Mouse (Mus musculus) MEL-GATA-1-ER (cell line): ENCODE data around the gene Tnik.
A peak's percentile ranks its signal among the peaks of the same experiment; 100 is the strongest.

Experiments used
- DNase-seq: peaks from one replicate; pipeline ENCODE4 v3.0.0-alpha.2; 2012; ENCODE audit warnings: low read depth; ENCODE audit errors: extremely low read depth

The Tnik gene

GRCm38 (mm10) chr3:28699601-28700000, 436.6 kb downstream of the Tnik start:
- no peak for DNase-seq

DNA sequence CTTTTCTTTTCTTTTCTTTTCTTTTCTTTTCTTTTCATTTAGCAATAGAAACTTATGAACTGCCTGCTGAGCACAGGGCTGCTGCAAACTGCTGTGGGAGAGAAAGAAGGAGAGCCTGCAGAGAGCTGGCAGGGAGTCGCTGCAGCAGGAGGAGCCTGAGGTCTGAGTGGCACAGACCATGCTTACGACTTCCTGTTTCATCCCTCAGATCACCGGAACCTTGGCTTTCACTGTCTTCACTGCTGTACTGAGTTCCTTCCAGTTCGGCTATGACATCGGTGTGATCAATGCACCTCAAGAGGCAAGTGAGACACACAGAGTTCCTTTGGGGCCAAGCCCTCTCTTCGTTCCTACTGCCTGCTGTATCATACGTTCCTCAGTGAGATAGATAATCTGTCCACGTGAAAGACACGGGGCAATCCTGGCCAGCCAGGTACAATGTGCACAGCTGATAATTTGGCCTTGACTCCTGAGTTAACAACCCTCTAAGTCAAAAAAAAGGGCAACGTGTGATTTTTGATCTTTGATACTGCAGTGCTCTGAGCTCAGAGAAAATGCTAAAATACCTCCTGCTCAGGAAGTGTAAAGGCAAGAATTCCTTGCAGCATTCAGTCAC, 442.6 kb downstream of the Tnik start:
- DNase-seq = peak; percentile 16

- no peak for DNase-seq
These were observed 443.7 kb downstream of the Tnik start for GRCm38 (mm10) chr3:28706736-28707135.

DNA sequence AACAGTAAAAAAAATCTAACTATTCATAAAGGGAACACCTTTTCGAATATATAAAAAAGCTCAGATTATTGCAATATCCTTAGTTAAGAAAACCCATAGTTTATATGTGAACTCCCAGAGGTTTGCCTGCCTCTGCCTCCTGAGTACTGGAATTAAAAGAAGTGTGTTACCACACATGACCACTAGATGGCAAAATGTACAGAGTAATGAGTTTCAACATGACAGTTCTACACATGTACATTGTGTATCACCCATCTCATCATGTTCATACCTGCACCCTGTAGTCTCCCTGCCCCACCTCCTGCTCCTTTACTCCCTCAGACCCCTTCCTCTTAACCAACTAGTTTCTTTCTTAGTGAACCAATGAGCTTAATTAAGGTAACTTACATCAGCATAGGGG, 446.7 kb downstream of the Tnik start:
- peak; percentile 30 for DNase-seq

DNA sequence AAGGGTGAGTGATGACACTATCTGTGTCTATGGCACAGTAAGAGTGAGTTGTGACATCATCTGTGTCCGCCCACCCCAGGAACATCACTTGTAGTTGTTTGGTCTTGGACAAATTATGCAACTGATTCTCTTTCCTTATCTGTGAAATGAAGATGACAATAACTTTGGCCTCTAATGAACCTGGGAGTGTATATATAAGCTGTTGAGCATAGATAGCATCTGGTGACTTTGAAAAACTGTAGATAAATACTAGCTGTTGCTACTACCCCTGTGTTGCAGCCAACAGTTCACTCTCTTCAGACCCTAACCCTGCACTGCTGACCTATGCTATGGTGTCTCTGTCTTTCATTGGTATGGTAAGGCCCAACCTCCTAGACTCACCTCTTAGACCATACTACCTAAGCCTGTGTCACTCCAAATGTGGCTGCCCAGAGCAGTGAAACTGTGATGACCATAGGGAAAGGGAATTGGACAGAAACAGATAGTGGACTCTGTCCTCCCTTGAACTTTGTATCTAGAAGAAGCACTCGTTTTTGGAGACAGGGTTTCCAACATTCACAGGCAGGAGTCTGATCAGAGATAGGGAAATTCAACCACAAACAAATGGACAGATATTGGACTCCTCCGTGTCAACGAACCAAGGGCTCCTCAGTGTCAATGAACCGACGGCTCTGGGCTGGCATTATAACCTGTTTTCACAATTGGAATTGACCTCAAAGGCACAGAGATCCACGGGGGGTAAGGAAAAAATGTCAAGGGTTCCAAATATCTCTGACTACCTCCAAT, 451.1 kb downstream of the Tnik start:
- no peak for DNase-seq

GRCm38 (mm10) chr3:28718521-28718920, 455.5 kb downstream of the Tnik start:
- DNase-seq = no peak

DNA sequence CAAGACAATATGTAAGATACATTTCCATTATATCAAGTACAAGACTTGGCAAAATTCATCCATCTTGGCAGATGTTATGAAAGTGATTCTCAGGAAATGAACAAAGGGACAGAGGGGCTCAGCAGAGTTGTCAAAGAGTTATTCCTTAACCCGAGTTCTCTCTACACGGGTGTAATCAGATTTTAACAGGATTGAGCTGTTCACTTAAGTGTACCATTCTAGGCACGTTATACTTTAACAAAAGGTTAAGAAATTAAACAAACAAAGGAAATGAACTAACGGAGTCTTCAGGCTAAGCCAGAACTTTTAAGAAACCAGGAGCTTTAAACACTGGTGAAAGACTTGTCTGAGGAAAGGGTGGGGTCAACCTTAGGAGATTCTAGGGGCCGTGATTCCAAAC, 458.2 kb downstream of the Tnik start:
- no peak for DNase-seq

DNA sequence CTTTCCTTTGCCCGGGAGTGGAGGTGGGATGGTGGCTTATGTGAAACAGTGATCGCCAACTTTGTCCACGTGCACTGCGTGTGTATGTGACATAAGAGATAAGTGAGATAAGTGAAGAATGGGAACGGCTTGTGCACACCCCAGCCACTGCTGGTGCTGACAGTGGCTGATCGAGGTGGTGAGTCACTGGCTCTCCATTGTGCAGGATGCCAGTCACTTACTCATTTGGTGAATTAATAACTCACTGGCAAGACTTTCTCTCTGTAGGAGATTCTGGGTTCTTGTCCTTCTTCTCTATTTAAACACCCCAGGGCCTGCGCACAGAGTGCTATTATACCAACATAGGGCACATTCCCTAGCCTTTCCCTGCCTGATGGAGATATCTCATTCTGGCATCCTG, 458.8 kb downstream of the Tnik start:
- no peak for DNase-seq

- DNase-seq = no peak
These were observed 459.5 kb downstream of the Tnik start for GRCm38 (mm10) chr3:28722531-28722930.

DNA sequence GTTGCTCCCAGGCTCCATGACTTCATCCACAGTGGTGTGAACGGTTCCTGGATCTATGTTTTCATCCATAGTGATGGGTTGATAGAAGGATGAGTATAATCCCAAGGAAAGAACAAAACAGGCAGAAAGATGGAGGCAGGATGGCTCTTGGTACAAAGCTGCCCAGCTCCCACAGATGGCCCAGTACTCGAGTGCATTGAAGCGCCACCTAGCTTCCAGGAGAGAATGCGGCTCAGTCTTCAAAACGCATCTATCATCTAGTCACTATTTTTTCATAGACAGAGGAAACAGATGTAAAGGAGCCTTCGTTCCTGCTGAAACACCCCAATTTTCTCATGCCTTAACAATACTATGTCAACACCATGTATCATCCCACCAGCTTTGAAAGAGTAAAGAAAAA, 460.5 kb downstream of the Tnik start:
- no peak for DNase-seq

- DNase-seq = no peak
These were observed 462.2 kb downstream of the Tnik start for GRCm38 (mm10) chr3:28725203-28725602.
